Mouse (Mus musculus): ENCODE results near the gene Rab11fip3.

DNA sequence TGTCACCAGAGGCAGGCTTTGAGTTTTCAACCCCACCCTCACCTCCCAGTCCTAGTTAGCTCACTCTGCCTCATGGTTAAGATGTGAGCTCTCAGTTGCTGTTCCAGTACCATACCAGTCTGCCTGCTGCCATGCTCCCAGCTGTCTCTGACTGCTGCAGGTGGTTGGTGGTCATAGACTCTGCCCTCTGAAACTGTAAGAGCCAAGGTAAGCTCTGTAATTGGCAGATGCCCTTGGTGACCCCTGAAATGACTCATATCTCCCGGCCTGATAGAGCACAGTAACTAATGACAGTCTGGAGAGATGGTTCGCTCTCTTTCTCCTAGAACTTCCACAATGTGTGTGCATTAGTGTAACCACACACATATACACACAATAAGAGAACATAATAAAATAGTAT, 65.5 kb downstream of the Rab11fip3 start:
- TF ChIP-seq CHD2 (IDR thresholded peaks at IDR 0.05; ENCODE audit: low read depth, low read length) (no peak), ZC3H11A (IDR thresholded peaks at IDR 0.05; ENCODE audit: borderline replicate concordance, low read depth, low read length) (no peak), ZNF384 (IDR thresholded peaks at IDR 0.05; ENCODE audit: low read depth, low read length) (no peak), MAFK (IDR thresholded peaks at IDR 0.05; ENCODE audit: insufficient read depth, low read depth, low read length) (no peak), HCFC1 (IDR thresholded peaks at IDR 0.05; ENCODE audit: borderline replicate concordance, insufficient read depth, low read length) (no peak)
